Mouse (Mus musculus) liver, postnatal 0 days (tissue): ENCODE results near the gene Sestd1. TPM values are rescaled to one million over a fixed set of nuclear protein-coding genes. Genes with fewer than 3 reads are reported as not detected.

Source experiments
- ATAC-seq: fragments of 200-750 bp; cut with Nextera tagmentation; 2 replicates; pipeline ENCODE4 v1.8.0; 2017; ENCODE audit warnings: mild to moderate bottlenecking, moderate library complexity
- DNase-seq: peaks from one replicate; pipeline ENCODE4 v3.0.0-alpha.2; 2016
- H3K27ac ChIP-seq: fragments of 300-500 bp; sonication (generic); 2 replicates; pipeline ENCODE4 v1.5.1; 2014; ENCODE audit warnings: antibody characterized with exemption, moderate library complexity, mild to moderate bottlenecking, low read depth
- H3K27me3 ChIP-seq: fragments of 300-500 bp; sonication (generic); 2 replicates; pipeline ENCODE4 v1.6.1; 2014; ENCODE audit warnings: low read length, control low read depth, mixed read lengths; ENCODE audit not compliant: insufficient read depth
- H3K36me3 ChIP-seq: fragments of 300-500 bp; sonication (generic); replicated peaks from 2 replicates; pipeline ENCODE4 v1.6.1; 2014; ENCODE audit warnings: mild to moderate bottlenecking, control low read depth, low read length, moderate library complexity, mixed read lengths; ENCODE audit not compliant: insufficient read depth
- H3K4me1 ChIP-seq: fragments of 300-500 bp; sonication (generic); 2 replicates; pipeline ENCODE4 v1.6.1; 2014; ENCODE audit warnings: antibody characterized with exemption, mild to moderate bottlenecking, control low read depth; ENCODE audit not compliant: insufficient read depth
- H3K4me2 ChIP-seq: fragments of 300-500 bp; sonication (generic); 2 replicates; pipeline ENCODE4 v1.6.1; 2014; ENCODE audit warnings: low read depth, mild to moderate bottlenecking, low read length, moderate library complexity, mixed read lengths
- H3K4me3 ChIP-seq: fragments of 300-500 bp; sonication (generic); 2 replicates; pipeline ENCODE4 v1.5.1; 2014; ENCODE audit warnings: low read depth, low read length
- H3K9ac ChIP-seq: fragments of 300-500 bp; sonication (generic); replicated peaks from 2 replicates; pipeline ENCODE4 v1.6.1; 2014; ENCODE audit warnings: mild to moderate bottlenecking, moderate library complexity
- H3K9me3 ChIP-seq: fragments of 300-500 bp; sonication (generic); 2 replicates; pipeline ENCODE4 v1.6.1; 2016; ENCODE audit warnings: mild to moderate bottlenecking, control low read depth, low read length, mixed read lengths
- CTCF ChIP-seq: sonication (generic); IDR thresholded peaks from 2 replicates; pipeline ENCODE4 v1.5.1; 2016; ENCODE audit warnings: antibody characterized with exemption, low read depth
- EP300 ChIP-seq: IDR thresholded peaks from 2 replicates; pipeline ENCODE4 v1.6.1; 2016; ENCODE audit warnings: antibody characterized with exemption, low read depth, mild to moderate bottlenecking
- WGBS: fragments of 180-500 bp; shearing (Covaris S2); extraction: QIAGEN DNeasy Blood & Tissue Kit; methylation state at CpG from one replicate; pipeline ENCODE4 v1.1.7; 2014; ENCODE audit not compliant: insufficient replicate concordance; 5-methylcytosine and 5-hydroxymethylcytosine counted together
- polyA plus RNA-seq: library from polyadenylated mRNA; unstranded; fragments of >200 nt; fragmentation: Nextera tagmentation; extraction: Ambion mirVana; gene quantifications from 2 replicates; pipeline ENCODE4 v1.2.1, GENCODE M21; 2015

Gene Sestd1
- polyA plus RNA-seq, 1 experiment from 2014 or later, result 0.61 TPM

- no peaks in the 10 kb centered on the region for H3K9me3 ChIP-seq
- WGBS, result 83% methylated on average over 6 of the region's 6 CpGs
- H3K4me2 ChIP-seq, result no peak overlapping the region
- no peaks in the 10 kb centered on the region for H3K36me3 ChIP-seq
- H3K27ac ChIP-seq, result no peak overlapping the region
- H3K4me3 ChIP-seq, result no peak overlapping the region
- DNase-seq, result no peak
- TF ChIP-seq CTCF, result no peak
- no peaks in the 10 kb centered on the region for H3K4me1 ChIP-seq
- no peak overlapping the region for H3K9ac ChIP-seq
- no peak for ATAC-seq
- no peaks in the 10 kb centered on the region for H3K27me3 ChIP-seq
Observed at GRCm38 (mm10) chr2:77253227-77253626, 27.2 kb downstream of the Sestd1 start.

GRCm38 (mm10) chr2:77251736-77252135 is 28.7 kb downstream of the Sestd1 start:
- Histone ChIP-seq H3K9me3 (no peaks in the 10 kb centered on the region), H3K27me3 (no peaks in the 10 kb centered on the region), H3K4me2 (no peak overlapping the region), H3K27ac (no peak overlapping the region), H3K4me1 (no peaks in the 10 kb centered on the region), H3K36me3 (no peaks in the 10 kb centered on the region), H3K9ac (no peak overlapping the region), H3K4me3 (no peak overlapping the region)
- ATAC-seq (no peak), DNase-seq (no peak)
- TF ChIP-seq CTCF (no peak), EP300 (no peak)
- WGBS, result 77% methylated on average over 6 of the region's 6 CpGs

GRCm38 (mm10) chr2:77249771-77250681 is 30.4 kb downstream of the Sestd1 start:
- ATAC-seq, result no peak
- Histone ChIP-seq H3K27ac (no peak overlapping the region), H3K9me3 (no peaks in the 10 kb centered on the region), H3K4me2 (no peak overlapping the region), H3K4me3 (no peak overlapping the region), H3K36me3 (no peaks in the 10 kb centered on the region), H3K9ac (no peak overlapping the region), H3K27me3 (no peaks in the 10 kb centered on the region), H3K4me1 (no peaks in the 10 kb centered on the region)
- TF ChIP-seq CTCF, result peak; percentile 79
- TF ChIP-seq EP300, result no peak
- DNase-seq, result peak; percentile 52
- 40% methylated on average over 8 of the region's 8 CpGs for WGBS

- H3K27me3 ChIP-seq, result no peaks in the 10 kb centered on the region
- DNase-seq, result no peak
- TF ChIP-seq EP300, result no peak
- no peak for TF ChIP-seq CTCF
Observed at GRCm38 (mm10) chr2:77248416-77248815, 32.0 kb downstream of the Sestd1 start.

GRCm38 (mm10) chr2:77247200-77247830 is 33.1 kb downstream of the Sestd1 start:
- ATAC-seq (no peak), DNase-seq (no peak)
- no peak overlapping the region for H3K4me3 ChIP-seq
- H3K4me2 ChIP-seq, result no peak overlapping the region
- H3K36me3 ChIP-seq, result no peaks in the 10 kb centered on the region
- TF ChIP-seq EP300, result no peak
- TF ChIP-seq CTCF, result no peak
- WGBS, result 82% methylated on average over 10 of the region's 10 CpGs
- no peak overlapping the region for H3K27ac ChIP-seq
- H3K9ac ChIP-seq, result no peak overlapping the region
- no peaks in the 10 kb centered on the region for H3K27me3 ChIP-seq
- H3K9me3 ChIP-seq, result no peaks in the 10 kb centered on the region
- no peaks in the 10 kb centered on the region for H3K4me1 ChIP-seq

More at GRCm38 (mm10) chr2:77248416-77248815, 32.0 kb downstream of the Sestd1 start:
- 61% methylated on average over 1 of the region's 1 CpGs for WGBS
- Histone ChIP-seq H3K36me3 (no peaks in the 10 kb centered on the region), H3K27ac (no peak overlapping the region), H3K4me2 (no peak overlapping the region), H3K4me3 (no peak overlapping the region), H3K9me3 (no peaks in the 10 kb centered on the region), H3K9ac (no peak overlapping the region), H3K4me1 (no peaks in the 10 kb centered on the region)
- no peak for ATAC-seq

- Histone ChIP-seq H3K36me3 (no peaks in the 10 kb centered on the region), H3K27ac (no peak overlapping the region), H3K27me3 (no peaks in the 10 kb centered on the region), H3K4me2 (no peak overlapping the region), H3K4me1 (no peaks in the 10 kb centered on the region), H3K4me3 (no peak overlapping the region), H3K9ac (no peak overlapping the region), H3K9me3 (no peaks in the 10 kb centered on the region)
- WGBS, result 75% methylated on average over 3 of the region's 3 CpGs
- no peak for ATAC-seq
- no peak for DNase-seq
- no peak for TF ChIP-seq CTCF
Observed at GRCm38 (mm10) chr2:77245806-77246205, 34.6 kb downstream of the Sestd1 start.
